Mouse (Mus musculus) midbrain, embryonic 16.5 days (tissue): ENCODE results near the gene Kmt2b. TPM values are rescaled to one million over a fixed set of nuclear protein-coding genes. Genes with fewer than 3 reads are reported as not detected.
A peak's percentile ranks its signal among the peaks of the same experiment; 100 is the strongest.

ENCODE experiments used
- ATAC-seq: fragments of 200-750 bp; cut with Nextera tagmentation; 2 replicates; pipeline ENCODE4 v1.8.0; 2017; ENCODE audit warnings: moderate TSS enrichment
- H3K27ac ChIP-seq: fragments of 300-500 bp; sonication (generic); 2 replicates; pipeline ENCODE4 v1.5.1; 2014; ENCODE audit warnings: mild to moderate bottlenecking, low read length, mixed read lengths
- H3K27me3 ChIP-seq: fragments of 300-500 bp; sonication (generic); 2 replicates; pipeline ENCODE4 v1.6.1; 2014; ENCODE audit warnings: low read depth, low read length, mixed read lengths; ENCODE audit not compliant: control insufficient read depth, insufficient read depth
- H3K36me3 ChIP-seq: fragments of 300-500 bp; sonication (generic); 2 replicates; pipeline ENCODE4 v1.6.1; 2014; ENCODE audit warnings: mild to moderate bottlenecking, low read length, moderate library complexity, mixed read lengths; ENCODE audit not compliant: control insufficient read depth, insufficient read depth
- H3K4me1 ChIP-seq: fragments of 300-500 bp; sonication (generic); 2 replicates; pipeline ENCODE4 v1.6.1; 2014; ENCODE audit warnings: mild to moderate bottlenecking, low read length, mixed read lengths; ENCODE audit not compliant: control insufficient read depth, insufficient read depth
- H3K4me2 ChIP-seq: fragments of 300-500 bp; sonication (generic); 2 replicates; pipeline ENCODE4 v1.6.1; 2014; ENCODE audit warnings: mild to moderate bottlenecking, low read length, mixed read lengths
- H3K4me3 ChIP-seq: fragments of 300-500 bp; sonication (generic); 2 replicates; pipeline ENCODE4 v1.5.1; 2014; ENCODE audit warnings: low read depth, mild to moderate bottlenecking, low read length, moderate library complexity, mixed read lengths
- H3K9ac ChIP-seq: fragments of 300-500 bp; sonication (generic); 2 replicates; pipeline ENCODE4 v1.6.1; 2014; ENCODE audit warnings: low read depth, low read length, mixed read lengths
- H3K9me3 ChIP-seq: fragments of 300-500 bp; sonication (generic); replicated peaks from 2 replicates; pipeline ENCODE4 v1.6.1; 2014; ENCODE audit warnings: mild to moderate bottlenecking, low read length, mixed read lengths; ENCODE audit not compliant: control insufficient read depth, poor library complexity, severe bottlenecking
- WGBS: fragments of 180-500 bp; shearing (Covaris S2); extraction: QIAGEN DNeasy Blood & Tissue Kit; methylation state at CpG from one replicate; pipeline ENCODE4 v1.1.7; 2014; 5-methylcytosine and 5-hydroxymethylcytosine counted together
- polyA plus RNA-seq: library from polyadenylated mRNA; unstranded; fragments of >200 nt; fragmentation: Nextera tagmentation; extraction: Ambion mirVana; gene quantifications from 2 replicates; pipeline ENCODE4 v1.2.1, GENCODE M21; 2015

Gene Kmt2b
- polyA plus RNA-seq, 1 experiment from 2014 or later = 9.1 TPM

DNA sequence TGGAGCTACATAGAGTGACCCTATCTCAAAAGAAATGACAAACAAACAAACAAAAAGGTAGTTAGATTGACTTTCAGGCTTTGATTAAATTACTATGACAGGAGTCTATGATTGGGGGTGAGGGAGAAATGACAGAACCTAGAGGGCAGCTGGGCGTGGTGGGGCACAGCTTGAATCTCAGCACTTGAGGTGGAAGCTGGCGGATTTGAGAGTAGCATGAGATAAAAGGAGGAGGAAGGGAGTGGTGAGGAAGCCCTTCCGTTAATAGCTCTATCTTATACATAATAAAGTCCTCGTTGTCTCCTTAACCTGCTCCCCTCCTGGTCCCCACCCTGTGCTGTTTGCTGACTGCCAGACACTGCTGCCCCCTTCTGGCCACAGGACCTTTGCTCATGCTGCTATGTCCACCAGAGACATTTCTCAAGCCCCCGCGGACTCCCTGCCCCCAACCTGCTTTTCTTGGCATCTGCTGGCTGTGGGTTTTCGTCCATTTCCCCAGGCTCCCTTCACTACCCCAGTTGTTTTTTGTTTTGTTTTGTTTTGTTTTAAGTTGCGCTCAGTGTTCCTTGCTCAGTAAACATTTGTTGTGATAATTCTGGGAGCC, 19.3 kb upstream of the Kmt2b start:
- H3K27ac ChIP-seq = no peak overlapping the region
- H3K4me1 ChIP-seq = no peaks in the 10 kb centered on the region
- H3K4me3 ChIP-seq = no peak overlapping the region
- no peak for ATAC-seq
- H3K27me3 ChIP-seq = no peaks in the 10 kb centered on the region
- no peaks in the 10 kb centered on the region for H3K36me3 ChIP-seq
- 30% methylated on average over 8 of the region's 8 CpGs for WGBS
- no peak overlapping the region for H3K4me2 ChIP-seq
- H3K9ac ChIP-seq = no peak overlapping the region
- H3K9me3 ChIP-seq = no peaks in the 10 kb centered on the region

DNA sequence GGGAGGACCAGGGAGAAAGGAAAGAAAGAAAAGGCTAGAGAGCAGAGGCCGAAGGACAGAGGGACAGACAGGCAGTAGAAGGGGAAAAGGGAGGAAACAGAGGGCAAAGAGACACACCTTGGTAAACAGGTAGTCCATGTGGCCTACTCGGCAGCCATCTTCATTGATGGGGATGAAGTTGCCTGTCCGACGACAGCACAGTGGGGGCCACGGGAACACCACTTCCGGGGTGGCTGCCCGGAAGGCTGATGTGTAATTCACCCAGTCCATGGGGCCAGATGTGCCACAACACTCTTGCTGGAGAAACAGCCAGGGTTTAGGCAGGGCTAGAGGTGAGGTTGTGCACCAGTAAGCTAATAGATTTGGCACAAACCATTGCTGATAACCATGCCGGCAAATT, 16.4 kb upstream of the Kmt2b start:
- no peak overlapping the region for H3K9ac ChIP-seq
- WGBS = 81% methylated on average over 8 of the region's 8 CpGs
- no peaks in the 10 kb centered on the region for H3K9me3 ChIP-seq
- ATAC-seq = no peak
- no peaks in the 10 kb centered on the region for H3K36me3 ChIP-seq
- H3K4me1 ChIP-seq = no peaks in the 10 kb centered on the region
- no peak overlapping the region for H3K4me3 ChIP-seq
- no peaks in the 10 kb centered on the region for H3K27me3 ChIP-seq
- no peak overlapping the region for H3K27ac ChIP-seq
- H3K4me2 ChIP-seq = no peak overlapping the region

DNA sequence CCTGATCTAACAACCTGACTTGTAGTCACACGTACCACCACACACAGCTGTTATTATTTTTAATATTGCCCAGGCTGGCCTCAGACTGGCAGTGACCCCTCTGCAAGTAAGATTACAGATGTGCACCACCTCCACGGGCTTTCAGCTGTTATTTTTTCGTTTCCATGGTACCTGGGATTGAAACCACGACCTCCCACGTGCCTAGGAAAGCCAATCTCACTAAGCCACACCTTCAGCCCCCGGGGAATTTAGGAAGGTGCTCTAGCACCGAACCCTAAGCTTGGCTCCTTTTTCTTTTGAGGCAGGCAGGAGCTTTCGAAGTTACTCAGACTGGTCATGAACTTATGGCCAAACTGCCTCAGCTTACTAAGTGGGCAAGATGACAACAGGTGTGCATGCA, 15.9 kb upstream of the Kmt2b start:
- no peak for ATAC-seq
- H3K4me1 ChIP-seq = peaks cover 4% of the 10 kb centered on the region; the same call in 1 of the 2 replicates
- H3K27ac ChIP-seq = no peak overlapping the region
- H3K9me3 ChIP-seq = no peaks in the 10 kb centered on the region
- 54% methylated on average over 8 of the region's 8 CpGs for WGBS
- no peaks in the 10 kb centered on the region for H3K27me3 ChIP-seq
- H3K4me2 ChIP-seq = no peak overlapping the region
- H3K4me3 ChIP-seq = no peak overlapping the region
- no peak overlapping the region for H3K9ac ChIP-seq
- H3K36me3 ChIP-seq = no peaks in the 10 kb centered on the region

- peaks cover 4% of the 10 kb centered on the region; the same call in 1 of the 2 replicates for H3K4me1 ChIP-seq
- H3K27ac ChIP-seq = no peak overlapping the region
- WGBS = 55% methylated on average over 3 of the region's 3 CpGs
- H3K27me3 ChIP-seq = no peaks in the 10 kb centered on the region
- no peak overlapping the region for H3K4me3 ChIP-seq
- ATAC-seq = no peak
- no peak overlapping the region for H3K4me2 ChIP-seq
- H3K9me3 ChIP-seq = no peaks in the 10 kb centered on the region
- H3K9ac ChIP-seq = no peak overlapping the region
- no peaks in the 10 kb centered on the region for H3K36me3 ChIP-seq
Measured at GRCm38 (mm10) chr7:30602583-30602982, 14.1 kb upstream of the Kmt2b start.

- Histone ChIP-seq H3K9me3 (no peaks in the 10 kb centered on the region), H3K4me1 (peaks cover 4% of the 10 kb centered on the region; the same call in 1 of the 2 replicates), H3K27ac (no peak overlapping the region), H3K4me2 (no peak overlapping the region; the same call in 1 of the 2 replicates), H3K4me3 (no peak overlapping the region), H3K27me3 (no peaks in the 10 kb centered on the region), H3K36me3 (no peaks in the 10 kb centered on the region), H3K9ac (no peak overlapping the region)
- no peak; the same call in 1 of the 2 replicates for ATAC-seq
- WGBS = 76% methylated on average over 7 of the region's 7 CpGs
Measured at GRCm38 (mm10) chr7:30600651-30601050, 12.1 kb upstream of the Kmt2b start.

DNA sequence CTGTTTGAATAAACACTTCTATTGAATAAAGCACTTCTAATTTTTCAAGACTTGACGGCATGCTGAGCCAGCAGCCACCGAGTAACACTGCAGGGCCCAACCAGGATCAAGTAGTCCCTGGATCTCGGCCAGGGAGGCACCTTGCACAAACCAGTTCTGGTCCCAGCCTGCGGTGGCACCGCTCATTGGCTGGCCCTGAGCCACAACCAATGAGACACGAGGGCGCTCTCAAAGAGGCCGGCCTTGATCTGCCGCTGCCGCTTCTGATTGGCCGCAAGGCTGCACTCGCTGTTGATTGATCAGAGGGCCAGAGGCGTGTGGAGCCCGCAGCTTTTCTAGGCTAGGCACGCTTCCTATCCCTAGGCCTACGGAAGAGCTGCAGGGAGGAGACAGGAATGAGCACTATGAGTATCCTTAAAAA, 11.4 kb upstream of the Kmt2b start:
- H3K4me2 ChIP-seq = peak overlapping the region; percentile 32
- H3K9ac ChIP-seq = no peak overlapping the region
- H3K4me1 ChIP-seq = peaks cover 4% of the 10 kb centered on the region; the same call in 1 of the 2 replicates
- no peaks in the 10 kb centered on the region for H3K36me3 ChIP-seq
- H3K9me3 ChIP-seq = no peaks in the 10 kb centered on the region
- under 1% methylated on average over 16 of the region's 16 CpGs for WGBS
- ATAC-seq = peak; percentile 98
- no peak overlapping the region for H3K27ac ChIP-seq
- H3K4me3 ChIP-seq = no peak overlapping the region
- no peaks in the 10 kb centered on the region for H3K27me3 ChIP-seq

DNA sequence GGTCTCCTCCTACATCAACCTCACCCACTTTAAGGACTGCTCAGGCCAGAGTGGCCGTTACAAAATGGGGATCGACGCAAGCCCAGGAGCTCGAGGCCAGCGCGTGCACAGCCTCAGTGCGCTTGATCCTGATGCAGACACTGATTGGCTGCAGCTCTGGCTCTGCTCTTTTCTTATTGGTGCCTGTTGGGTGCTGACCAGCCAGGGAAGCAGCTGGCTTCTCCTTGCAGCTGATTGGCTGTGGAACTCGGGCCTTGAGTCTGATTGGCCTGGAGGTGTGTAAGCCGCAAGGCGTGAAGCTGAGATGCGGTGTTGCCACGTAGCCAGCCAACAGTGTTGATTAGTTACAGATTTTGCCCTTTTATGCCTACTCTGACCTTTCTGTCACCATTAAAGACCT, 10.3 kb upstream of the Kmt2b start, which contains the start of gene Zbtb32:
Zbtb32 (minus strand) TSS at position 124 of the 400 bp plus-strand sequence.
- Histone ChIP-seq H3K27ac (no peak within 1 kb of the TSS), H3K4me2 (peak within 1 kb of the TSS; percentile 32), H3K36me3 (no peaks in the 10 kb centered on the region), H3K9me3 (no peaks in the 10 kb centered on the region), H3K27me3 (no peaks in the 10 kb centered on the region), H3K4me1 (peaks cover 4% of the 10 kb centered on the region; the same call in 1 of the 2 replicates), H3K4me3 (no peak within 1 kb of the TSS), H3K9ac (no peak within 1 kb of the TSS)
- no peak for ATAC-seq
- WGBS = 95% methylated on average over 12 of the region's 12 CpGs

DNA sequence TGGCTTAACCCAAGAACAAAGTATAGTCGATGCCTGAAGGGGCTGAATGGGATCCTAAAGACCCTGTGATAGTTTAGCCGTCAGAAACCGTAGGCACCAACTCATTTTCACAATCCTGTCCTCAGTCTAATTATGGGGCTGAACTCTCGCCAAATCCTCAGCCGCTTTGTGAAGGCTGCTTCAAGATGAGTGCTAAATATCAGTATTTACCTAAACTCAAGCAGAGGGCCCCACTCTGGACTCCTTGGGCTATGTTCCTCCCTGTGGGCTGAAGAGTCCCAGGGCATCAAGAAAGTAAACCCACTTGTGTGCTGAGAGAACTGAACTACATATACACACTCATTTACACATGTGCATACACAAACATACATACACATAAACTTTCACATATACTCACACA, 8.3 kb upstream of the Kmt2b start:
- H3K27ac ChIP-seq = no peak overlapping the region
- H3K36me3 ChIP-seq = no peaks in the 10 kb centered on the region
- no peak overlapping the region for H3K4me2 ChIP-seq
- H3K27me3 ChIP-seq = no peaks in the 10 kb centered on the region
- peaks cover 4% of the 10 kb centered on the region; the same call in 1 of the 2 replicates for H3K4me1 ChIP-seq
- WGBS = 69% methylated on average over 5 of the region's 5 CpGs
- no peak overlapping the region for H3K9ac ChIP-seq
- H3K4me3 ChIP-seq = no peak overlapping the region
- no peak for ATAC-seq
- no peaks in the 10 kb centered on the region for H3K9me3 ChIP-seq

- no peak overlapping the region for H3K27ac ChIP-seq
- H3K9ac ChIP-seq = no peak overlapping the region
- no peak overlapping the region for H3K4me3 ChIP-seq
- no peaks in the 10 kb centered on the region for H3K27me3 ChIP-seq
- H3K4me2 ChIP-seq = no peak overlapping the region
- no peaks in the 10 kb centered on the region for H3K36me3 ChIP-seq
- no peak for ATAC-seq
- H3K4me1 ChIP-seq = peaks cover 4% of the 10 kb centered on the region; the same call in 1 of the 2 replicates
- WGBS = 86% methylated on average over 5 of the region's 5 CpGs
- no peaks in the 10 kb centered on the region for H3K9me3 ChIP-seq
Measured at GRCm38 (mm10) chr7:30596093-30596492, 7.6 kb upstream of the Kmt2b start.
